Mouse (Mus musculus) neutrophil, adult 5-6 weeks (primary cell): ENCODE data around the gene Nags. TPM values are rescaled to one million over a fixed set of nuclear protein-coding genes. Genes with fewer than 3 reads are reported as not detected.
"Not testable (repeated sequence)": the region's sequence is repeated elsewhere in the genome, so short reads cannot be mapped to it uniquely, and the experiment has no call there.

Source experiments
- ATAC-seq: fragments of 151-379, 151-347 bp; 2 replicates; pipeline ENCODE4 v1.8.0; 2017; ENCODE audit warnings: mild to moderate bottlenecking, moderate TSS enrichment; ENCODE audit not compliant: insufficient number of reproducible peaks, poor library complexity, low FRiP score, severe bottlenecking; ENCODE audit errors: extremely low read depth
- total RNA-seq: library from RNA; stranded (forward); fragments of 200-1000 nt; gene quantifications from 2 replicates; pipeline ENCODE4 v1.2.3, GENCODE M21; 2017

Gene Nags
- total RNA-seq, 1 experiment from 2014 or later = not detected

DNA sequence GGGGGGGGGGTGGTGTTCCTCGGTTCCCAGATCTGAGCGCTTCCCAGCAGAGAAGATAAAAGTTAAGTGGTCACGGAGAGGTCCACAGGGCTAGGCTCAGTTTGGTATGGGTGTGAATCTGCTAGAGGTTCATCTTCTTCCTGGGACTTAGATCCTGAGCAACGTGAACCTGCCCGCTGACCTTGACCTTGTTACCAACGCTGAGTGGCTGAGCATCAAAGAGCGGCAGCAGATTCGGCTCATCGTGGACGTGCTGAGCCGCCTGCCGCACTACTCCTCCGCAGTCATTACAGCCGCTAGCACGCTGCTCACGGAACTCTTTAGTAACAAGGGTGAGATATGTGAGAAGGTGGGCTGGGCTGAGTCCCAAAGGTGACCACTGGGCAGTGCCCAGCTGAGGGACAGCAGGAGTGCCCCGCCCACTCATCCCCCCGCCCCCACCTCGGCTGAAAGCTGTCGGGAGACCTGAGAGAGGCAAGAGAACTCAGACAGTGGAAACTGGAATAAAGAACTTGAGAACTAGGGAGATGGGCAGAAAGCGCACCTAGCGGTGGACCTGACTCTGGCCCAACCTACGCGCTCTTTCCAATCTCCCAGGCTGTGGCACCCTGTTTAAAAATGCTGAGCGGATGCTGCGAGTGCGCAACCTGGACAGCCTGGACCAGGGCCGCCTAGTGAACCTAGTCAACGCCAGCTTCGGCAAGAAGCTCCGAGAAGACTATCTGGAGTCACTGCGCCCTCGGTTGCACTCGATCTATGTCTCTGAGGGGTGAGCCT, 2.1 kb downstream of the Nags start:
- no peak for ATAC-seq

GRCm38 (mm10) chr11:102156039-102156785, 10.9 kb downstream of the Nags start, which contains the start of gene Tmem101:
TSS of gene Tmem101 (minus strand) at chr11:102156404.
- peak; percentile 76 for ATAC-seq

GRCm38 (mm10) chr11:102156786-102157089, 11.4 kb downstream of the Nags start:
- no peak for ATAC-seq

- ATAC-seq = not testable (repeated sequence)
These were observed 12.7 kb downstream of the Nags start for GRCm38 (mm10) chr11:102158024-102158423.

GRCm38 (mm10) chr11:102159781-102160180, 14.5 kb downstream of the Nags start:
- no peak for ATAC-seq

DNA sequence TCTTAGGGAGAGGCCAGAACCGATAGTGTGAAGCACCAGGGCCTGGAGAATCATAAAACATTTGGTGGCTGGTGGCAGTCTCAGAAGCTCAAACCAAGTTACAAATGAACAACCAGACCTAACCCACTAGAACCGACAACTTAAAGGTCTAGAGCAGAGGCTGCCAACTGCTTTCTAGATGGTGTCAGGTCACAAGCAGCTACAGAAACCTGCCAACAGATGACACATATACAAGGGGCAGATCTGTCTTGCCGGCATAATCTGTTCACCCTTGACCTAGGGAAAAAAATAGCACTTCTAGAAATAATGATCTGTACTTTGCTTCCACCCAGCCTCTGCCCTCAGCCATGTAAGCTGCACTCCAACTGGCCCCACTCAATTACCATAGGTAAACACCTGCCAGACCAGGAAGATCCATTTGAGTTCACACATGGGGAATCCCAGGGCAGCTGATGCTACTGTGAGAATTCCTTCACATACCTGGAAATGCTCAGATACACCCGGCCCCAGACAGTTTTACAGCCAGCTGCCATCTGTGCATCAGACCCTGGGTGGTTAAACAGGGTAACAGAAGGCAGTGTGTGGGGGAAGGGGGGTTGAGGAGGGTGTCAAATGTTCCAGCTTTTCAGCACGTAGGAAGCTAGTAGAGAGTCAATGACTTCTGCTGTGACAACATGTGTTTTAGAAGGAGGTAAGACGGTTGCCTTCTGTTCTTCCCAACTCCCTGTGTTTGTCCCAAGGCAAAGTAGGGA, 20.8 kb downstream of the Nags start:
- no peak for ATAC-seq

DNA sequence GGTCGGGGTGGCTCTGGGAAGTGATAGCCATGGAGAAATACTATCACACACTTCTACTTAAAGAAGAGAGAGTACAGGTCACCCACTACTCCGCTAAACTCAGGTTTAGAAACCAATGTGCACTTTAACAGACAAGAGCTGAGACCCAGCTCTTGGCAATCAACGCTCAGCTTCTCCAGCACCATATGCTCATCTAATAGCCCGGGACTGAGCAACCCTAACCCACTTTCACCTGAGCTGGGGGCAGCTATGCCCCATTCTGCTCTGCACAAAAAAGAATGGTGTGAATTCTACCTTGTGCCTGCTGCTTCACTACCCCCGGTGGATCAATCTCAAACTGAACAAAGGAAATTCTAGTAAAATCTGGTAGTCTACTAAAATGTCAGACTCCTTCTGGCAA, 22.2 kb downstream of the Nags start:
- ATAC-seq = no peak

GRCm38 (mm10) chr11:102168689-102169088, 23.4 kb downstream of the Nags start:
- ATAC-seq = no peak

DNA sequence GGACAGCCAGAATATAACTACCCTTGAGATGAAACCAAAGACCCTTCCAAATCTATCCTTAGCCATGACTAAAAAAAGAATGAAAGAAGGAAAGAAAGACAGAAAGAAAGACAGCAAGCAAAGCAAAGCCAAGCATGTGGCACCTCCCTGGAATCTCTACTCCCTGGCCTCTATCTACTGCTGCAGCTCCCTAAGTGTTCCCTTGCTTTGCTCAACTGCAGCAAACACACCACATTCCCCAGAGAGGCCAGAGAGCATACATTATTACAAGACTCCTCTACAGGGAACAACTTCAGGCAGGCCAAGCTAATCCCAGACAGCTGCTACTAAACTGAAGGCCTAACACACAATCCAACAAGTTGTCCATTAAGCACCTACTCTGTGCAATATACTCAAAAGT, 34.5 kb downstream of the Nags start:
- ATAC-seq = no peak

GRCm38 (mm10) chr11:102184253-102184645, 38.9 kb downstream of the Nags start:
- no peak for ATAC-seq

DNA sequence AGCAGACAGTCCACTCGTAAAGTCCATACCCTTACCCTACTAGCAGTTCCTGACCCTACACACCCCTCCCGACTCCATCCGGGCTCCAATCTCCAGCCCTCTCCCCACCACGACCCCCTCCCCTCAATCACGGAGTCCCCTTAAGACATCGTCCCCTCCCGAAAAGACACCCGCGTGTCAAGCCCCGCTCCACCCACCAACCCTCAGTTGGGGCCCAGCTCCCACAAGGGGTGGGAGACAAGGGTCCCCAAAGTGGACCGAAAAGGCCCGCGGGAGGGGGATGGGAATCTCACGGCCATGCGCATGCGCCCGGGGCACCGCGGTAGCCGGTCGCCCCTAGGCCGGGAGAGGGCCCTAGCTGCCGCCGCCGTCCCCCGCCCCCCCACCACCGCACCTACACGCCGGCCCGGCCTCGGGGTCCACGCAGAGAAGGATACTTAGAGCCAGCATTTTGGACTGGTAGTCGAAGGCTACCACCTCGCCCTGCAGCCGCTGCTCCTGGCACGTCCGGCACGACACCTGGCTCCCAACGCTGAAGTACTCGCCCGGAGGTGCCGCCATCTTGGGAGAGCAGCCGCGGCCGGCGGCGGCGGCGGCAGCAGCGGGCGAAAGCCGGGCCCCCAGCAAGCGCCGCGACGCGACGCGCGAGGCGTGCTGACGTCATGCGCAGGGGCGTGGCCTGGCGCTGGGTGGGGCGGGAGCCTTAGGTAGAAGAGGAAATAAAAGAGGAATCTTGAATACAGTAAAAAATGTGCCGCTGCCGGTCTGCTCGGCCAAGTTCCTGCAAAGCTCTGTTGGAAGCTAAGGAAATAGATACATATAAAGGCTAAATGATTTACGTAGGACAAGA, 39.6 kb downstream of the Nags start, which contains the start of gene Lsm12:
Lsm12 (minus strand) TSS at position 651 of the 850 bp plus-strand sequence.
- peak; percentile 63 for ATAC-seq

GRCm38 (mm10) chr11:102185677-102186076, 40.4 kb downstream of the Nags start:
- ATAC-seq = no peak

- no peak for ATAC-seq
These were observed 40.9 kb downstream of the Nags start for GRCm38 (mm10) chr11:102186235-102186634.

- no peak for ATAC-seq
These were observed 43.7 kb downstream of the Nags start for GRCm38 (mm10) chr11:102188980-102189379.

DNA sequence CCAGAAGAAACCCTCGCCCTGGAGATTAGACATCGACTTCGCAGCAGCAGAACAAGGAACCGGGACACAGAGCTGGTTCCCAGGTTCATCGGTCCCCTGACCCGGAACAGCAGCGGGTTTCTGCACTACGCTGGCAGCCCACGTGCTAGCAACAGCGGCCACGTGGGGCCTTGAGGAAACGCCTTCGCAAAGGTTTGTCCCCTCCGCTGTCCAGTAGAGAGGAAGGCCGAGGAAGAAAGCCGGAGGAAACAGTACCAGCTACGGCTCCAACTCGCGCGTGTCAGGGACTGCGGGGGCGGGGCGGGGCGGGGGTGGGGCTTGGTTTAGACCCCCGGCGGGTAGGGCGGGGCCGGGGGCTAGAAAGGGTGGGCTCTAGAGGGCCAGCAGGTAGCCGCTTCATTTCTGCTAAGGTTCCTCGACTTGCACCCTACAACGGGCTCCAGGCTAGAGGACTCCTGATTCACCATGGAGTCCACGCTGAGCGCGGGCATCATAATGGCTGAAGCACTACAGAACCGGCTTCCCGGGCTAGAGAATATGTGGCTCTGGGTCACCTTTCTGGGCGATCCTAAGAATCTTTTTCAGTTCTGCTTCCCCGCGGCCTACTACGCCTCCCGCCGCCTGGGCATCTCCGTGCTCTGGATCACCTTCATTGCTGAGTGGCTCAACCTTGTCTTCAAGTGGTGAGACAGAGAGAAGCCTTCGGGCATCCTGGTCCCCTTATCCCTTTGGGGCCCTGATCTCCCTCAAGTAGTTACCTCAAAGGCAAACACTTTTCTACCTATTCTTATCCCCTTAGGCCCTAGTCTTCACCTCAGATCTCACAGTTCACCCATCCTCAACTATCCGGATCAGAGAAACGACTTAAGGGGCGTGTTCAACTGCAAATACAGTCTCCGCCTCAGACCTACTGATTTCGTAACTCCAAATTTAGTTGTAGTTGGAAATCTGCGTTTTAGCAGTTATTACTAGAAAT, 44.4 kb downstream of the Nags start, which contains the start of gene G6pc3:
G6pc3 (plus strand) TSS at position 160 of the 976 bp plus-strand sequence.
- peak; percentile 81 for ATAC-seq

GRCm38 (mm10) chr11:102190848-102191247, 45.5 kb downstream of the Nags start:
- ATAC-seq = no peak

DNA sequence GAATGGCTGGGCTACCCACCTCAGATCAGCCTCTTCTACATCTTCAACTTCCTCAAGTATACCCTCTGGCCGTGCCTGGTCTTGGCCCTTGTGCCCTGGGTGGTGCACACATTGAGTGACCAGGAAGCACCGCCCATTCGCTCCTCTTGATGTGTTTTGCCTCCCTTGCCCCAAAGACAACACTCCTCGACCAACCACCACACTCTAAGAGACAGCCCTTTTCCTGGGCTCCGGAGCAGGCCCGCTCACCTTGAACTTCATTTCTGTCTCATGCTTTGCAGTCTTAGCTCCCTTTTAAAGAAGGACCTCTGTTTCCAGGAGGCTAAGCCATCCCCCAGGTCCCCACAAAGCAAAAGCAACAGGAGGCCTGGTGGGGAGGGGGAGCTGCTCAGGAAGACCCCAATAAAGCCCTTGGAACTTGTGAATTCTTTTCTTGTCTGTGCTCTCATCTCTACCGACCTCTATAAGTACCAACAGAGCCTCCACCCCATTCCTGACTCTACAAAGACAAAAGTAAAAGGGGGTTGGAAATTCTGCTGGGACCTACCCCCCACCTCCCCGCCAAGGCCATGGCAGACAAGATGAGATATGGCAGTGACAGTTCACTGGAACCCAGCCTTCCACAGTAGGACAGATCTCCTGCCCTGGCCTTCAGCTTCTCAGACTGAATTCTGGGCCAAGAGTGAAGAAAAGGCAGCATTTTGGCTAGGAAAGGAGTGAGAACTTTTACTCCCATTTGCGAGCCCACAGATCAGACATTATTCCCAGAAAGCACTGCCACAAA, 48.5 kb downstream of the Nags start:
- no peak for ATAC-seq
